Mouse (Mus musculus) urinary bladder, postnatal 4 days (tissue): ENCODE data around the gene Dntt.

Experiments used
- DNase-seq, 2 experiments: peaks; one replicate each; pipeline ENCODE4 v3.0.0; 2021 to 2022; ENCODE audit warnings: low spot score in 2 of 2

The Dntt gene

DNA sequence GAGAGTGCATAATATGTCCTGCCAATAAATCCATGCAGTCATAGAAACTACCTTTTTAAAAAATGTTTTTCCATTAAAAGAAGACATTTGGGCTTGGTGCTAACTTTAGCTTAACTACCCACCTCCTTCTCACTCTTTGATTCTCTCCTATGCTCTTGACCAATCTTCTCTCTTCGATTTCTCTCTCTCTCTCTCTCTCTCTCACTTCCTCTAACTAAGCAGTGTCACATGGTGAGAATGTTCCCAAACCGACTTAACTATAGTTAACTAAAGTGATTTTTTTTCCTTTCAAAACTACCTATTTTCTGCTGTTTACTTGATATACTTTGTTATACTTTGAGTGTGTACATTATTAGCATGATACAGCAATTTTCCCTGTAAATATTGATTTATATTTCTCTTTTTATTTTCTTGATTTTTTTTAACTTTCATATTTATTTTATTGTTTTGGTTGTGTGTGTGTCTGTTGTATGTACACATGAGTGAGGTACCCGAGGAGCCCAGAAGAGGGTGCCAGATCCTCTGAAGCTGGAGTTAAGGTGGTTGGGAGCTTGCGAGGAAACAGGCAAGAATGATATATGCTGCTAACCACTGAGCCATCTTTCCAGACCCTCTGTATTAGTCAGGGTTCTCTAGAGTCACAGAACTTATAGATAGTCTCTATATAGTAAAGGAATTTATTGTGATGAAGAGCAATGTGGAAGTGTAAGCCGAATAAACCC is 20.2 kb upstream of the Dntt start:
- no peak for DNase-seq

DNA sequence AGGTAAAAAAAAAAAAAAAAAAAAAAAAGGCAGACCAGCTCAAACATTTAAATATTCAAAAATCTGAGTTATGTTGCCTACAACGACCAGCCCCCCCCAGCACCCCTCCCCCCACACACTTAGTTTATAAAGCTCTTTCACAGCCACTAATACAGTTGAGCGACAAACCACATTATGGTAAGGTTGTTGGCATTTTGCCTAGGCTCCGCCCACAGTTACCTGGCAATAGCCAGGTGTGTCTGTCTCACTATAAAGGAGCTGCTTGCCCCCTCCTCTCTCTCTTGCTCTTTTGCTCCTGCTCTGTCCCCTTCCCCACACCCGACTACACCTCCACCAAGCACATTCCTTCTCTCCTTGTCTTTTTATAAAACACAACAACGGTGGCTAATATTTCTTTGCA is 17.4 kb upstream of the Dntt start:
- no peak for DNase-seq

DNA sequence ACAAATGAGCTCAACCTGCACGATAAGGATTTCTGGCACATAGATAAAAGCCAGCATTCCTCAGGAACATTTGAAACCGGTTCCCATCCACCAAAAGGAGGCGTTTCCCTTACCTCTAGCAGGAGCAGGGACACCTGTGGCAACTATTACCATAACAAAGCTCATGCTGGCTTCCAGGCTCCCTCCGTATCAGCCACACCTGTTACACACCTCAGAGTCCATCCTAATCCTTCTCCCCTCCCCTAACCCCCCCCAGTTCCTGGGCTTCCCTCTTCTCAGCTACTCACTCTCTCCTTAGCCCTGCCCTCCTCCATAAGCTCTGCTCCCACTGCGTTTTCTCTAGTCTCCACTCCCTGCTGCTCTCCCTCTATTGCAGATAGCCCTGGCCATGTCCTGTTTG is 15.5 kb upstream of the Dntt start:
- DNase-seq, result no peak

DNA sequence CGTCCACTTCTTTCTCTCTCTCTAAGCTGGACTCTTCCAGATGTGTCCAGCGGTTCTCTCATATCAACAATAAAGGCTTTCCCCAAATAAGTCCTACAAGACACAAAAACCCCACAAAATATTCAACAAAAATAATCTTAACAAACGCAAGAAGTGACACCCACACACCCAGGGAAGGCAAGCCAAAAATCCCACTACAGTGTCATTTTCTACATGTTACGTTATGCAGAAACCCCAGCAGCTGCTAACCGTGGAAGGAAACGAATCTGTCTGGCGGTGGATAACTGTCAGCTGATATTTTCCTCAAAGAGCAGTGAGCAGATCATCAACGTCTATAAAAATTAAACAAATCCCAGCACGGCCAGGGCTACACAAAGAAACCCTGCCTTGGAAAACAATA is 15.1 kb upstream of the Dntt start:
- no peak for DNase-seq

DNA sequence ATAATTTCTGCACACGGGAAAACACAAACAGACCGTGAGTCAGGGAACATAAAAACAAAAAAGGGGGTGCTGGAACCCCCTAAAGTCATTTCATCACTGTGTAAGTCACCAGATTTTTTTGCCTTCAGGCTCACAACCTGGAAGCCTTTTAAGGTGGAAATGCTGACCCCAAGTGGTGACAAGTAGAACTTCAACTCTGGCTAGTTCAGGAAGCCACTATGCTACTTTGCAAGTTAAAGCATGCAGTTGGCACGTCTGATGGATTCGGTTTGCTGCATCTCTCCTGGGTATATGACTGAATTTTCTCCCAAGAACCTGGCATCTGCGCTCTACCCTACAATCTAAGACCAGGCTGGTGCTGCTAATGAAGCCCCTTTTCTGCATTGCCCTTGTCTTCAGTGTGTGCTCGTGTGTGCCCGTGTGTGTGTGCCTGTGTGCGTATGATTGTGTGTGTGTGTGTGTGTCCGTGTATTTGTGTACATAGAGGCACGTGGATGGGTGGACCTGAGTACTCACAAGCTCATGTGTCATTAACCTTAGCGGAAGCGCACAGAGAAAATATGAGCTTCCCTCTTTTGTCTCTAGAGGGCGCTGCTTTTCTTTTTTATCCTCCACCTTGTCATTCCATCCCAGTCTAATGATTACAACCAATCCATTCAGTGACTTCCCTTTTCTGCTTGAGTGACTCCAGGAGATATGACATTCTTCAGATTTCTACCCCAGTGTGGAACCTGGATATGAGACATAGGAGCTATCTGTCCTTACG is 12.9 kb upstream of the Dntt start:
- DNase-seq, result no peak

DNA sequence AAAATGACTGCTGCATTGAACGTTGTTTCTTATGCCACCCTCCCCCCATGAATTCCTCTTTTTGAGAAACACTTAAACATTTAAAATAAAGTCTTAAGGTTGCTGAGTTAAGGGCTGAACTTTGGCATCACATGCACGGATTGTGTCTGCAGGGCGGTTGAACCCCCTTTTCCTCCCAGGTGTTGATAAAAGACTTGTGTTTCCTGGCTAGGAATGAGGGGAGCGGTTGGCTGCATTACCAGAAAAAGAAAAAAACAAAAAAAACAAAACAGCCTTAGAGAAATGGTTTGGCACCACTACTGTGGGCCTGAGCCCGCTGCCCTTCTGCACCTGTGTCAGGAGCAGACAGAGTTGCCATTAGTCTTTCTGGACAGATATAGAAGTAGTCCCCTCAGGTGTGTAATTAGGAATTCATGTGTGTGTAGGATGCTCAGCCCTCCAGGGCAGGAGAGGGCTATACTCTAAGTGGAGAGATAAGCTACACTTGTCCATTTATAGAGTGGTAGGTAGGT is 9.9 kb upstream of the Dntt start:
- no peak for DNase-seq

DNA sequence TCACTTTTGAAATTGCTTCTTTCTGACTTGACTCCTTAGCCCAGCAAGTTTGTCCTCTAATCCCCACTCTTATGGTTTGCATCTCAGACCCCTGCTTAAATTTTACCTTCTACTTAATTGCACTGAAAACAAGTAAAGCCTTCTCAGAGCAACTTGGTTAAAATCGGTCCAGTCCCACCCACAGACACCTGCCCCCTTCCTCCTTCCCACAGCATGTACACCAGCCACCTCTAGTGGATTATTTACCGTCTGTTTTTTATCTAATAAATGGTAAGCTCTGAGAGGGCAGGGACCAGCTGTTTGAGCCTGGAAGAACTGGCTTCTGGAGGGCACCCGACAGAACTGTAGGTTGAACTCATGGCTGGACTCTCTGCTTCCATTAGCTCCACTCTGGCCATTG is 8.5 kb upstream of the Dntt start:
- no peak for DNase-seq

DNA sequence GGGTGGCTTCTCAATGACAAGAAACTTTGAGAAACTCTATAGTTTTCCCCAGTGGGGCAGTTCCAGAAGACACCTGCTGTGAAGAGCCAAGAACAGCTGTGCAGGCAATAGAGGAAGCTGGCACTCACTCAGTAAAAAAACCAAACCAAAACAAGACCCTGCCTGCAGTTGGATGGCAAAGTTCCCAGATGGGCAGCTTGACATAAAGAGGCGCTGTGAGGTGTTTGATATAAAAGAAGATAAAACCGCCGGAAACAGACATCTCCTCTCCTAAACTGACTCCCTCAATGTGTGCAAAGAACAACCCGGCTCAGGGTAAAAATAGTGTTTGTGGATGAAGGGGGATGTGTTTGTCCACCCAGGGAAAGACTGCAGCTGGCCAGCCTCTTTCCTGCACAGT is 6.8 kb upstream of the Dntt start:
- DNase-seq, result no peak

DNA sequence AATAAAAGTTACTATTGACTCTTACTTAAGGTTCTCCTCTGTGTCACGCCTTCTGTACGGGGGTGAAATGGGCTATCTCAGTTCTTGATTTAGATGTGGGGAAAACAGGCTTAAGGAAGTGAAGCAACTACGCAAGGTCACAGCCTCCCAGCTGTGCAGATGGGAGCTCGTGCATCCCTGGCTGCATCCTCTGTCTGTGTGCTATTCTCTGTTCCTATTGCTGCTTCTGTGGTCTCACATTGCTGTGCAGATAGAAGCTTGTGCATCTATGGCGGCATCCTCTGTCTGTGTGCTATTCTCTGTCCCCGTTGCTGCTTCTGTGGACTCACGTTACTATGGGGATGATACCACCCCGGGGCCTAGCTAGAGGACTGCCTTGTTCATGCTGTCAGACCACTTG is 2.5 kb upstream of the Dntt start:
- no peak for DNase-seq

DNA sequence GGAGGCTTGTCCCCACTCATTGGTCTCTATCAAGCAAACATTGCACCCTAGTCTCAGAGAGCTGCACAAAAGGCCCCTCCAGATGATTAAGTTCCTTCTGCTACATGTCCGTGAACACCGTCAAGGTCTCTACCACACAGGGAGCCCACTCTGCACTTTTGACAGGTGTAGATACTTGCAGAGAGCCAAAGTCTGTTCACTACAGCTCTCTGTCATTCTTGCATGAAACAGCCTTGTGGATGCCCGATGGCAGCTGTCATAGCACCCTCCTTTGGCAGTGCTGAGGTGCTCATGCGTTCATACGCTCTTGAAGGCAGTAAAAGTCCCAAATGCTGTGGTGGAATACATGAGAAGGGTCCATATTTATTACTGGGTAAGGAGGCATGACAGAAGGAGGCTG is 2.1 kb upstream of the Dntt start:
- DNase-seq, result no peak

DNA sequence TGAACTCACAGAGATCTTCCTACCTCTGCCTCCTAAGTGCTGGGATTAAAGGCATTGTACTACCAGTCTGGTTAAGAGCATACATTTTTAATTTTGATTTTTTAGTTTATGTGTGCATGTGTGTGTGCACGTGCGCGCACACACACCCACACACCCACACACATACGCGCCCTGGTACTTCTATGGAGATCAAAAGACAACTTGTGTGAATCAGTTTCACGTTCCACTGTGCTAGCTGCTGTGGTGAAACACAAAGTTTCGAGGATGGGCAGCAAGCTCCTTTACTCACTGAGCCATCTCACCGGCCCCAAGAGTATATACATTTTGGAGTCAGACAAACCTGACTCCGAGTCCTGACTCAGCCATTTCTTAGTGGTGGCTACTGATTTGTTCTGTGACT is 1.5 kb upstream of the Dntt start:
- no peak for DNase-seq

DNA sequence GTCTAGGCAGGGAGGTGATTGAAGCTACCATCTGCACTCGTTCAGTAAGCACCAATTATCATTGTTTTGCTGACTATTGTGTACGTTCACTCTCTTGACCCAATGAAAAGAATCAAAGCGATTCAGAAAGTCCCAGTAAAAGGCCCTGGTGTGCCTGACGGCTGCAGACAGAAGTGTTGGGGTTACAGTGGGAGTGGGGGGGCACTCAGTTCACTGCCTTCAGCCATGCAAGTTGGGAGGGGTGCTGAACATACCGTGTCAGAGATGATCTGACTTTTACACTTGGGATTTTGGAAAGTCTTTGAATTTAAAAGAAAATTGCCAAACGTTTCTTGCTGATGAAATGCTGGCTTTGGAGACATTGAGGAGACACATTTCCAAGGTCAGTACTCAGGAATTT is 1.1 kb downstream of the Dntt start:
- no peak for DNase-seq

DNA sequence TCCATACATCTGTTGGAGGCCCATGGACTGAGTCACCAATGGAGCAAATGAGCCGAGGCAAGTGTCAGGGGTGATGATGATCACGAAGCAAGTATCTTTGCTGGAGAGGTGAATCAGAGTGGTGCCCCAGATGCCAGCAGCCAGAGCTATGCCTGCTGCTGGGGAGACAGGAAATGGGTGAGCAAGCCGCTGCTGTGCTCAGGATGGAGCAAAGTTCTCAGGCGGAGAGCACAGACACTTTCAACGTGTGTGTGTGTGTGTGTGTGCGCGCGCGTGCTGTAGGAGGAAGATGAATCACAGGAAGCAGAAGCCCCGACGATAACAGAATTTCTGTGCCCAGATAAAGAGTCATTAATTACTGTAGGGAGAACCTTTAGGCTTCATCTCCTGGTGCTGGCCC is 1.9 kb downstream of the Dntt start:
- no peak for DNase-seq

DNA sequence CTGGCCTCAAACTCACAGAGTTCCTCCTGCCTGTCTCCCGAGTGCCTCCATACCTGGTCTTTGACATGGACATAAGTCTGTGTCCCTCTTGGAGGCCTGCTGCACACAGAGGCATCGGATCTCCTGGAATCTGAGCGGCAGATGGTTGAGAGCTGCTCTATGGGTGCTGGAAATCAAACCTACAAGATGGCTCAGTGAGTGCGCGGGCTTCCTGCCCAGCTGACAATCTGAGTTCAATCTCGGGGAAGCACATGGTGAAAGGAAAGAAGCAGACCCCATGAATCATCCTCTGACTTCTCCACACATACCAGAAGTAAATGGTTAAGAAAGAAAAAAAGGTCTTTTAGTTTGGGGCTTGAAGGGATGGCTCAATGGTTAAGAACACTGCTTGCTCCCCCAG is 2.8 kb downstream of the Dntt start:
- no peak for DNase-seq

DNA sequence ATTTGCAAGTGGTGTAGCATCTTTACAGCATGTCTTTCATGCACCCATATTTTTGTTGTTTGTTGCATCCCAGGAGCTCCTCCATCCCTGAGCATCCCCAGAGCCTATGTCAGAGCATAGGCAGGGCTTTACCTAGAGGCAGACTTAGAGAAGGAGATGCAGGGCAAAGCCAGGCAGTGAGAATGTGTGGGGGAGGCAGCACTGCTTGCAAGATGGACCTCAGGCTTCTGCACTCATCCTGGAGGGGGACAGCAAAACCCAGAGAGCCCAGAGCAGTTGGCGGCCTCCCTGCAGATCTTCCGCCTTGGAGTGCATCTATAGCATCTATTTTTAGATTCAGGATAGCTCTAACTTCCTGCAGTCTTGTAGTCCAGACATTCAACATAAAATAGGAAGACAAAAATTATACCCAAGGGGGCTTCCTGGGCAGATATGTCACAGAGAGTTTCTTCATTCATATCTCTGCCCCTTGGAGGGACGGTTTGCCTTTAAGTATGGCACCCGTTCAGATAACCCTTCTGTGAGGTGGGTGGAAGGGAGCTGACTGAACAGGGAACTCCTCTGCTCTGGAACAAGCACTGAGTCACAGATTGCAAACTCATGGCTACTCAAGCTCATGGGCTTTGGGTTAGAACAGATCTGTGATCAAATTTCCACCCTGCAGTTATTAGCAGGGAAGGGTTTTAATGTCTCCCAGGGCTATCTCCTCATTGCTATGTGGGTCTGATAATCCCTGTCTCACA is 6.9 kb downstream of the Dntt start:
- no peak for DNase-seq

DNA sequence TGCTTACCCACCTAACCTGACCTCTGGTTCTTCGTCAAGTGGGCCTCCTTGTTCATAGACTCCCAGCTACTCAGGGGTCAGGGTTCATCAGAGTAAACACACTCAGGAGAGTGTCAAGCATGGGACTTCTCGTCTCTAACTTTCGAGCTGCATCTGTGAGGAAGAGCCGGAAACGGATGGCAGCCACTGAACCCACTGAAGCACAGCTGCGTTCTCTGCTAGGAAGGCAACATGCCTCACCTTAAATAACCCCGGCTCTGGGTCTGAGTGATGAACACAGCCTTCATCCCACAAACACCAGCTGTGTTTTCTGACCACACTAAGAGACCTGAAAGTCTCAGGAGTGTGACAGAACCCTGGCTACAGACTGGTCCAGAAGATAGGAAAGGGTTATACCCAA is 10.0 kb downstream of the Dntt start:
- DNase-seq, result no peak

DNA sequence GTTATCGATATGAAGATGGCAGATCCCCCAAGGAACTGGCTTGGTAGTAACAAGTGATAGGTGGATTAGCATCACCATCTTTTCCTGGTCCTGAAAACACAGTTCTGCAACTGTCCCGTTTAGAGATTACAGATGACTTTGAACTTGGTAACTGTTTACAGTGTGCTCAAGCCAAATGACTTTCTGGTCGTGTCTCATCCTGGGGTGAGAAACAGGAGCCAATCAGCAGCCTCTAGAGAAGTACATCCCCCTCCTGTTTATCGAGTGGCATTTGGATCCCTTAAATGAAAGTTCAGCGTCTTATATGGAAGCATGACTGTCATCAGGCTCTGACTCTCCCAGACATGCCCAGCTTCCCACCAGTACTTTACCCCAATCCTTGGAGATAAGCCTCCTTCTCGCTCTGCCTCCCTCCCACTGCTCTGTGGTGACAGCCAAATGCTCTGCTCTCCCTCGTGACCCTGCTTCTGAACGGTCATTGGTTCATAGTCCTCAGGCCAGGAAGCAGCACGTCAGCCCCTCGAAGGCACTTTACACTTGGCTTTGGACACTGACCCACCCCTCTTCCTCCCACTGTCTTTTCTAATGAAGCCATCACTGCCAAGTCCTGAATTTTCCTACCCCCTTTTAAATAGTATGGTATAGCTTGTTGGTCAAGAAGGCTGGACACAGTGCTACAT is 16.2 kb downstream of the Dntt start:
- DNase-seq, result no peak

DNA sequence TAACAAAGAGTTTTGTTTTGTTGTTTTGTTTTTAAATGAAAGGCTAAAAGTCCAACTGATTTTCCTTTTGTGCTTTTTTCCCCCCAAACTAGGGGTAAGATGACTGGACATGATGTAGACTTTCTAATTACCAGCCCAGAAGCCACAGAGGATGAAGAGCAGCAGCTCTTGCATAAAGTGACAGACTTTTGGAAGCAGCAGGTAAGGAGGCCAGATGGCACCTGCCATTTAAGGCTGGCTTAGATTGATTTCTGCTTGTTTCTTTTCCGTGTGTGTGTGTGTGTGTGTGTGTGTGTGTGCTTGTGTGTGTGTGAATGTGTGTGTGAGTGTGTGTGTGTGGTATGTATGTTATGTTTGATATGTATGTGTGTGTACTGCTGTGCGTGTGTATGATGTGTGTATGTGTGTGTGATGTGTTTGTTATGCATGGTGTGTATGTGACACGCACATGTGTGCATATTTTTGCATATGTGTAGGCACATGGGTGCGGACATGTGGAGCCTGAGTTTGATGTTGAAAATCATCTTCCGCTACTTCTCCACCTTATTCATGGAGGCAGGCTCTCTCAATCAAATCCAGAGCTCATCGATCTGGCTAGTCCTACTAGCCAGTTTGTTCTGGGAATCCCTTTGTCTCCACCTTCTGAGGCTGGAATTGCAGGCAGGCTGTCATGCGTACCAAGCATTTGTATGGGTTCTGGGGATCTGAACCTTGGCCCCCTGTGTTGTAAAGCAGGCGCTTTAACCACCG is 18.5 kb downstream of the Dntt start:
- DNase-seq, result no peak

DNA sequence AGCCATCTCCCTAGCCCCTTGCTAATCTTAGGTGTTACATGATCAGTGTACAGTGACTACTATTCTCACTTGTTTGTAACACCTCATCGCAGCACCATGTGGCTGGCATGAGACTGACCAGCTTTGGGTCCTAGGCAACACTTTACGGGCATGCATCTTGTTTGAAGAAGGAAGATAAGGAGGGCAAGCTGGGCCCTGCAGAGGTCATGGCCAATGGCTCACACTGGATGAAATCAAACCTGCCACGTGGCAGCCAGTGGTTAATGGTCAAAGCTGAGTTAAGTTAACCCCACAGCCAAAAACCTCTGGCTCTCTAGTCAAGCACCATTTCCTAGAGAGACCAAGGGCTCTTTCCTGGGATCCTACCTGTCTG is 19.1 kb downstream of the Dntt start:
- no peak for DNase-seq

DNA sequence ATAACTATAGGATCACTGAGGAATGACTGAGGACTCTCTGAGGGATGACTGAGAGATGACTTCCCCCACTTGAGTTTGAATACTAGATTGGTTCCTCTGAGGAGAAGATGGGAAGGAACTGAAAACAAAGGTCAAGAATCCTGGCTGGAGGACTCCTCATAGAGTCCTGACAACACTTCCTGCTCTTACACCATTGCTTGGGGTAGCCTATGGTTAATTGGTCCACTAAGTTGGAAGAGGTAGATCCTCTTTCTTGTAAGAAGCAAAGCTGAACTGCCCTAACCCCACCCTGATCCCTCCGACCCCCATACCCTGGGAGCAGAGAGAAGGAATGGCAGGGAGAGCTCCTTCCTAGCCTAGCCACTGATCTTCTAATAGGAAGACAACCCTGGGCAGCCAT is 22.6 kb downstream of the Dntt start:
- no peak for DNase-seq

DNA sequence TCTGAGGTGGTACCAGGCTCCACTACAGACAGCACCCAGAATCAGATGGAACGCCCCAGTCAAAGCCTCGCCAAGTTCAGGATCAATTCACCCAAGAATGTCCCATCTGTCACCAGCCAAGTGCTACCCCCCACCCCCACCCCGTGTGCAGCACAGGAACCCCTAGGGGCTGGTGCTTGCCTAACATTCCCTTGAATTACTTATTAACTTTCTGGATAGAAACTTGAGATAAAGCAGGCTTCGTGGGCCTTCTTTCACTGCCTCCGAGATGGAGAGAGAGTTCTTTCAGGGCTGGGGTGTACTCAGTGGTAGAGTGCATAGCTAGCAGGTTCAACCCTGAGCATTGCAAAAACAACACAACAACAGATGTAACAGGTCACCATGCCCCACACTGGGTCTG is 23.2 kb downstream of the Dntt start:
- no peak for DNase-seq

DNA sequence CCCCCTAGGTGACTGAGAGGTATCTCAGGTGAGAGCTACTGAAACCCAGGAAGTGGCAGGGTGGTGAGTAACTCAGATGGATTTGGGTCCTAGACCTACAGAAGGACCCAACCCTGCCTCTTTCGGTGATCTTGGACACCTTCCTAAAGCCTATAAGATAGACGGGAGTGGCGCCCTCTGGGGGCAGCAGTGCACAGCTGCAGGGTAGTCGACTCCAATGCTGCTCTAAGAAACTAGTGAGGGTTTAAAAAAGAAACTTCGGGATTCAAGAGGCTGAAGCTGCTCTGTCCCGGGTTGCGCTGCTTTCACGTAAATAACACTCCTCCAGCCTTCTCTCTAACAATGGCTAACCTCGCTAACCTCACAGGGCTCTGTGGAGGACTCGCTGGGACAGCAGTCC is 24.5 kb downstream of the Dntt start:
- no peak for DNase-seq
